Mouse (Mus musculus): ENCODE results near the gene Bckdhb. TPM values are rescaled to one million over a fixed set of nuclear protein-coding genes. Genes with fewer than 3 reads are reported as not detected.

The Bckdhb gene
- total RNA-seq, 2 experiments from 2014 or later = 27.3 to 53.4 TPM

- intact Hi-C loops (cut with DNase I) = no loop called here
- DNase-seq = peak; percentile 49 to 56
Measured at GRCm38 (mm10) chr9:84094111-84094510, 169.2 kb downstream of the Bckdhb start.

GRCm38 (mm10) chr9:84096484-84097015 is 171.6 kb downstream of the Bckdhb start:
- DNase-seq = no peak
- intact Hi-C loops (cut with DNase I) = no loop called here

- DNase-seq = no peak
- intact Hi-C loops (cut with DNase I) = no loop called here
Measured at GRCm38 (mm10) chr9:84103344-84103743, 178.4 kb downstream of the Bckdhb start.

GRCm38 (mm10) chr9:84106438-84106837 is 181.5 kb downstream of the Bckdhb start:
- intact Hi-C loops (cut with DNase I) = no loop called here
- DNase-seq = no peak

GRCm38 (mm10) chr9:84107045-84107813 is 182.3 kb downstream of the Bckdhb start:
- DNase-seq = no peak

GRCm38 (mm10) chr9:84108534-84108933 is 183.6 kb downstream of the Bckdhb start:
- intact Hi-C loops (cut with DNase I) = no loop called here
- DNase-seq = no peak

More at GRCm38 (mm10) chr9:84107045-84107813, 182.3 kb downstream of the Bckdhb start:
- intact Hi-C loops (cut with DNase I) = no loop called here

- no peak for DNase-seq
- intact Hi-C loops (cut with DNase I) = no loop called here
Measured at GRCm38 (mm10) chr9:84109777-84110478, 185.0 kb downstream of the Bckdhb start.

- intact Hi-C loops (cut with DNase I) = no loop called here
- DNase-seq = no peak
Measured at GRCm38 (mm10) chr9:84110616-84111015, 185.7 kb downstream of the Bckdhb start.

- DNase-seq = no peak
- intact Hi-C loops (cut with DNase I) = no loop called here
Measured at GRCm38 (mm10) chr9:84112319-84112718, 187.4 kb downstream of the Bckdhb start.

- no peak for DNase-seq
- intact Hi-C loops (cut with DNase I) = no loop called here
Measured at GRCm38 (mm10) chr9:84112842-84113568, 188.1 kb downstream of the Bckdhb start.

- no peak for DNase-seq
- intact Hi-C loops (cut with DNase I) = no loop called here
Measured at GRCm38 (mm10) chr9:84114254-84114653, 189.3 kb downstream of the Bckdhb start.

- intact Hi-C loops (cut with DNase I) = no loop called here
- DNase-seq = no peak
Measured at GRCm38 (mm10) chr9:84117337-84117736, 192.4 kb downstream of the Bckdhb start.

GRCm38 (mm10) chr9:84124996-84125395 is 200.1 kb downstream of the Bckdhb start:
- DNase-seq = no peak
- intact Hi-C loops (cut with DNase I) = no loop called here

- intact Hi-C loops (cut with DNase I) = no loop called here
Measured at GRCm38 (mm10) chr9:84130338-84130737, 205.4 kb downstream of the Bckdhb start.

GRCm38 (mm10) chr9:84135062-84135461 is 210.1 kb downstream of the Bckdhb start:
- DNase-seq = no peak
- intact Hi-C loops (cut with DNase I) = no loop called here

More at GRCm38 (mm10) chr9:84130338-84130737, 205.4 kb downstream of the Bckdhb start:
- DNase-seq = no peak

GRCm38 (mm10) chr9:84137192-84137591 is 212.2 kb downstream of the Bckdhb start:
- DNase-seq = no peak
- intact Hi-C loops (cut with DNase I) = no loop called here

- no peak for DNase-seq
- intact Hi-C loops (cut with DNase I) = no loop called here
Measured at GRCm38 (mm10) chr9:84148124-84148523, 223.2 kb downstream of the Bckdhb start.
